Mouse (Mus musculus) limb, embryonic 13.5 days (tissue): ENCODE results near the gene Eef1e1. TPM values are rescaled to one million over a fixed set of nuclear protein-coding genes. Genes with fewer than 3 reads are reported as not detected.
A peak's percentile ranks its signal among the peaks of the same experiment; 100 is the strongest.

ENCODE experiments used
- ATAC-seq: fragments of 200-750 bp; cut with Nextera tagmentation; 2 replicates; pipeline ENCODE4 v1.8.0; 2017; ENCODE audit warnings: low read depth, moderate number of reproducible peaks, moderate TSS enrichment; ENCODE audit not compliant: low FRiP score
- H3K27ac ChIP-seq: fragments of 300-500 bp; sonication (generic); 2 replicates; pipeline ENCODE4 v1.5.1; 2015; ENCODE audit warnings: inconsistent platforms, mild to moderate bottlenecking, moderate library complexity
- H3K27me3 ChIP-seq: fragments of 300-500 bp; sonication (generic); 2 replicates; pipeline ENCODE4 v1.6.1; 2015; ENCODE audit warnings: mild to moderate bottlenecking, inconsistent platforms
- H3K36me3 ChIP-seq: fragments of 300-500 bp; sonication (generic); 2 replicates; pipeline ENCODE4 v1.6.1; 2015; ENCODE audit warnings: inconsistent platforms, mild to moderate bottlenecking, moderate library complexity
- H3K4me1 ChIP-seq: fragments of 300-500 bp; sonication (generic); 2 replicates; pipeline ENCODE4 v1.6.1; 2015; ENCODE audit warnings: inconsistent platforms
- H3K4me2 ChIP-seq: fragments of 300-500 bp; sonication (generic); replicated peaks from 2 replicates; pipeline ENCODE4 v1.6.1; 2015; ENCODE audit warnings: inconsistent platforms, mild to moderate bottlenecking, moderate library complexity
- H3K4me3 ChIP-seq: fragments of 300-500 bp; sonication (generic); 2 replicates; pipeline ENCODE4 v1.5.1; 2015; ENCODE audit warnings: moderate library complexity, mild to moderate bottlenecking, inconsistent platforms
- H3K9ac ChIP-seq: fragments of 300-500 bp; sonication (generic); 2 replicates; pipeline ENCODE4 v1.6.1; 2015; ENCODE audit warnings: mild to moderate bottlenecking, inconsistent platforms
- H3K9me3 ChIP-seq: fragments of 300-500 bp; sonication (generic); 2 replicates; pipeline ENCODE4 v1.6.1; 2016; ENCODE audit warnings: inconsistent platforms
- WGBS: fragments of 180-500 bp; shearing (Covaris S2); methylation state at CpG from one replicate; pipeline ENCODE4 v1.1.7; 2015; 5-methylcytosine and 5-hydroxymethylcytosine counted together
- polyA plus RNA-seq: library from polyadenylated mRNA; unstranded; fragments of >200 nt; fragmentation: Nextera tagmentation; extraction: Ambion mirVana; gene quantifications from 2 replicates; pipeline ENCODE4 v1.2.1, GENCODE M21; 2015

The Eef1e1 gene
- polyA plus RNA-seq, 1 experiment from 2014 or later, result 42.4 TPM

DNA sequence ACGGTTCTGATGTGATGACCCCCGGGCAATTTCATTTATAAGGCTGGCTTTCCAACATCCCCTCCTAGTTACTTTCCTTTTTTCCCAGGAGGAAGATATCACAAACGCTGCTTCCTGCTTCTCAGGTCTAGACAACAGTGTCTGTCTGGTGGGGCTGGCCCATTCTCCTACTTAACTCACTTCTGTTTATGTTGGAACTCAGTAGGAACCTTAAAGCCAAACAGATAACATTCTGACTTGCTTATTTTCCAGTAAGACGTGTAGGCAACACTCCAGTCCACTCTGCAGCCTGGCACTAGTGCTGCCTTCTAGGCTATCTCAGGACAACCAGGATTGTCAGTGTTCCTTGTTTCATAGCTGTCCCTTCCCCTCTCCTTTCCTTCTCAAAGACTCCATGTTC lies 9.8 kb downstream of the Eef1e1 start:
- ATAC-seq, result no peak
- 90% methylated on average over 4 of the region's 4 CpGs for WGBS
- H3K36me3 ChIP-seq, result peaks cover 90% of the 10 kb centered on the region
- H3K4me1 ChIP-seq, result no peaks in the 10 kb centered on the region
- H3K27me3 ChIP-seq, result no peaks in the 10 kb centered on the region
- no peak overlapping the region for H3K4me2 ChIP-seq
- H3K9me3 ChIP-seq, result no peaks in the 10 kb centered on the region
- H3K4me3 ChIP-seq, result no peak overlapping the region
- H3K9ac ChIP-seq, result no peak overlapping the region
- H3K27ac ChIP-seq, result no peak overlapping the region

DNA sequence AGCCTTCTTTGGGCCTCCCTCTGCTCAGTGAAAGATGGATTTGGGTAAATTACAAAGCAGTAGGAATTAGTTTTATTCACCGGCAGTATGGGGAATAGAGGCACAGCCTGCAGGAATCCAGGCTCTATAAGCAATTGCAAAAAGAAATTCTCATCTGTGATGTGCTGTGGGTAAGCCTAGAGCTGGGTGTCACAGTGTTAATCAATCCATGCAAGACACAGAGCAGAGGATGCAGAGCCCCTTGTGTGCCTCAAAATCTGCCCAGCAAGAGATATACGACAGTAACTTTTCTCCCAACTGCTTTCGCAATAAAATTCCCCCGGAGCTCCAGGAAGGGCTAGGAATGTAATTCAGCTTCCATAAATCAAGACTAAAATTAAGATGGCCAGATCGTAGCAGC lies 17.4 kb downstream of the Eef1e1 start:
- Histone ChIP-seq H3K4me1 (no peaks in the 10 kb centered on the region), H3K36me3 (peaks cover 27% of the 10 kb centered on the region), H3K9ac (no peak overlapping the region), H3K9me3 (peaks cover 4% of the 10 kb centered on the region; the same call in 1 of the 2 replicates), H3K4me2 (no peak overlapping the region), H3K27ac (no peak overlapping the region), H3K27me3 (no peaks in the 10 kb centered on the region), H3K4me3 (no peak overlapping the region)
- WGBS, result 64% methylated on average over 5 of the region's 5 CpGs
- ATAC-seq, result no peak

DNA sequence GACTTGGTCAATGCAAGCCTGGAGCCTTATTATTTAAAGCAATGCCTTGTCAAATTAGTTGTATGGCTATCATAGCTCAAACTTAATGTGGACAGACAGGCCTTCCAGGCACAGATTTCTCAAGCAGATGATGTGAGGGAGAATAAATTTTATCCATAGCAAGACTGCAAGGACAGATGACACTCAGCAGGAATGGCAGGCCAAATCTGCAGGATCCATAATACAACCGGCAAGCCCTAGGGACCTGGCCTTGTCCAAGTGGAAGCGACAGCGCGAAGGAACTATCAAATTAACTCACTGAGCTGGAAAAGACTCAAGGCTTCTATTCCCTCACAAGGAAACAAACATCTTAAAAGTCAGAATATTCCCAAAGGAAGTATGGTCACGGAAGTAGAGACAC lies 17.9 kb downstream of the Eef1e1 start:
- Histone ChIP-seq H3K36me3 (peaks cover 23% of the 10 kb centered on the region), H3K4me2 (no peak overlapping the region), H3K9ac (no peak overlapping the region), H3K27ac (no peak overlapping the region), H3K27me3 (no peaks in the 10 kb centered on the region), H3K4me1 (no peaks in the 10 kb centered on the region), H3K4me3 (no peak overlapping the region), H3K9me3 (peaks cover 4% of the 10 kb centered on the region; the same call in 1 of the 2 replicates)
- ATAC-seq, result no peak
- 91% methylated on average over 5 of the region's 5 CpGs for WGBS

DNA sequence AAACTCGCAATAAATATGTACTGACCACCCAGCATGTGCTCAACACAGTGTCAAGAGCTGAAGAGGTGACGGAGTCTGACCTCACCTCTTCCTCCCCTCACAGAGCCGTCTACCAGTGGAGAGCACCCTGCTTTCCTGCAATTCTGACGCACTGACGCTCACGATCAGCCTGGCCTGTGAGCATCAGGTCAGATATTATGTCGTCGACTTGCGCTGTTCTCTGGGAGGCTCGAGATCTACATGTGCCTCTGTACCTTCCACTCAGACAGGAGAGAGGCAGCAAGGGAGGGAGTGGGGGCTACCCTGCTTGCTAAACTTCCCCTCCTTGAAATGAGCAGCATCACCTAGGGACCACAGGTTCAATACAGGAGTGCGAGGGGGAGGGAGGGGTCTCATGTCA lies 20.2 kb downstream of the Eef1e1 start:
- no peak overlapping the region for H3K4me3 ChIP-seq
- WGBS, result 79% methylated on average over 11 of the region's 11 CpGs
- H3K4me2 ChIP-seq, result no peak overlapping the region
- H3K27me3 ChIP-seq, result no peaks in the 10 kb centered on the region
- peaks cover 4% of the 10 kb centered on the region for H3K36me3 ChIP-seq
- ATAC-seq, result no peak
- peaks cover 3% of the 10 kb centered on the region; the same call in 1 of the 2 replicates for H3K9me3 ChIP-seq
- no peak overlapping the region for H3K9ac ChIP-seq
- H3K4me1 ChIP-seq, result peaks cover 6% of the 10 kb centered on the region; the same call in 1 of the 2 replicates
- H3K27ac ChIP-seq, result no peak overlapping the region

DNA sequence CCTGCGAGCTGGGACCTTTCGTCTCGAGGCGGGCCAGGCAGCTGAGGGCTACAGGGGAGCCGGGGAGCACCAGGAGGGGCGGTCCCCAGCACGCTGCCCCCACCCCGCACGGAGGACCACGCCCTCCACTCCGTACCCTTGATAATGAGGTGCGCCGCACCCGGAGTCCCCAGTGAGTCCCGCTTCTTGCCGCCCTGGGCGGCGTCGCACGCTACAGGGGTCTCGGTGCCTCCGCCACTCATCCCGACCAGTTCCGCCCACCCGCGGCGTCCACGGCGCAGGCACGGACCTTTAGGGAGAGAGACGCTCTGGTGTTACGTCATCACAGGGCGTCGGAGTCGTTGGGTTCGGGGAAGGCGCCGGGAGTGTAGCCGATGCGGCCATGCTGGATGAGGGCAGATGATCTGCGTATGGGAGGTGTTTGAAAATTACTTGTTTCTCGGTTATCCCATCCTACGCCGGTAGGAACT lies 24.0 kb downstream of the Eef1e1 start, which contains the start of gene Bloc1s5:
Gene Bloc1s5, minus strand, starts transcription at position 310 of the 470 bp plus-strand sequence.
- peak; percentile 97 for ATAC-seq
- H3K4me3 ChIP-seq, result peak within 1 kb of the TSS; percentile 69
- no peaks in the 10 kb centered on the region for H3K9me3 ChIP-seq
- no peaks in the 10 kb centered on the region for H3K27me3 ChIP-seq
- H3K36me3 ChIP-seq, result peaks cover 6% of the 10 kb centered on the region
- WGBS, result 0% methylated on average over 44 of the region's 44 CpGs
- no peak within 1 kb of the TSS; the same call in 1 of the 2 replicates for H3K27ac ChIP-seq
- peak within 1 kb of the TSS; percentile 76 for H3K9ac ChIP-seq
- peaks cover 6% of the 10 kb centered on the region; the same call in 1 of the 2 replicates for H3K4me1 ChIP-seq
- H3K4me2 ChIP-seq, result peak within 1 kb of the TSS; percentile 71

DNA sequence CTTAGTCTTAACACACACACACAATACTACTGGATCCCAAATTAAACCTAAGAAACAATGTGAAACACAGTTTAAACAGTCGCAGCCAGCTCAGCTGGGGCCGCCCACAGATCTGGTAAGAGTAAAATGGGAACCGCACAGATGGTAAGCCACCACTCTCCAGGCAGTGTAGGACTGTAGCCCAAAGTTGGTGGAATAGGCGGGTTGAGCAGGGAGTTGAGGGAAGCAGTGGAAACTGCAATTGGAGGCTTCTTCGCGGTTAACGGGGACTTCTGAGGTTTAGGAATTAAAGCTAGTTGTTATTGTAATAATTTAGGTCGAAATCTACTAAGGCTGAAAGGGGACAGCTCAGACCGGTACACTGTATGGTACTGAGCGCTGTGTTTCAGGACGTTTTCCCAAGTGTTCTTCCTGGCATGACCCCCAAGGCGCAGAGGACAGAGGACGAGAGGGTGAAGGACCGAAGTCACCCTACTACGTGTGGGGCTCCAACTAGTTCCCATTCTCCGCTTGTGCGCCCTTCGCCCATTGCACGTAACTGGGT lies 24.5 kb downstream of the Eef1e1 start:
- ATAC-seq, result peak; percentile 75
- H3K9ac ChIP-seq, result peak overlapping the region; percentile 76
- no peak overlapping the region; the same call in 1 of the 2 replicates for H3K27ac ChIP-seq

DNA sequence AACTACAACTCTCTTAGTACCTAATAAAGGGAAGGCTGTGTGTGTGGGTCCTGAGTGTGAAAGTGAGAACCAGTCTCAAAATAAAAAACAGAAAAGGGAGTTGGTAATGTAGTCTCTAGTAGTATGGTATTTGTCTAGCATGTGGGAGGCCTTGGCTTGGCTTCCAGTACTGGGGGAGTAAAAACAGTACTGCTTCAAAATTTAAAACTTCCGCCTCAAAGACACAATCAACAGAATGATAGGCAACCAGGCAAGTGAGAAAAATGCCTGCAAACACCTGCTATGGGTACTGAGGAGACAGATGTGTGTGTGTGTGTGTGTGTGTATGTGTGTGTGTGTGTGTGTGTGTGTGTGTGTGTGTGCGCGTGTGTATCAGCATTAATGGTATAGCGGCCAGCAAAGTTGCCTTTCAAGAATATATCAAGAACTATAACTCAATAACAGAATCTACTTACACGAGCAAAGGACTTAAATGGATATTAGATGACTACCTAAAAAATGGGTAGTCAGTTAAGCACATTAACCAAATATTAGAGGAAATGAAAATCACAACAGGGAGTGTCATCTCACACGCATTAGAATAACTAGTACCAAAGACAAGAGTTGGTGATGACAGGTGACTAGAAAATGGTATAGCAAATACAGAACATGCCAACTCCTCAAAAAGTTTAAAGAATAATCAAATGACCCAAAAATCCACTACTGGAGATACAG lies 25.4 kb downstream of the Eef1e1 start:
- Histone ChIP-seq H3K4me3 (peak overlapping the region; percentile 69), H3K9me3 (no peaks in the 10 kb centered on the region), H3K27me3 (no peaks in the 10 kb centered on the region), H3K27ac (no peak overlapping the region), H3K9ac (peak overlapping the region; percentile 76; the same call in 1 of the 2 replicates), H3K4me2 (peak overlapping the region; percentile 71), H3K4me1 (peaks cover 6% of the 10 kb centered on the region; the same call in 1 of the 2 replicates), H3K36me3 (peaks cover 9% of the 10 kb centered on the region)
- 93% methylated on average over 6 of the region's 6 CpGs for WGBS
- ATAC-seq, result no peak

More for the DNA sequence above, 24.5 kb downstream of the Eef1e1 start:
- WGBS, result 1% methylated on average over 19 of the region's 19 CpGs
- Histone ChIP-seq H3K4me1 (peaks cover 6% of the 10 kb centered on the region; the same call in 1 of the 2 replicates), H3K36me3 (peaks cover 6% of the 10 kb centered on the region), H3K4me2 (peak overlapping the region; percentile 71), H3K9me3 (no peaks in the 10 kb centered on the region), H3K4me3 (peak overlapping the region; percentile 69), H3K27me3 (no peaks in the 10 kb centered on the region)

DNA sequence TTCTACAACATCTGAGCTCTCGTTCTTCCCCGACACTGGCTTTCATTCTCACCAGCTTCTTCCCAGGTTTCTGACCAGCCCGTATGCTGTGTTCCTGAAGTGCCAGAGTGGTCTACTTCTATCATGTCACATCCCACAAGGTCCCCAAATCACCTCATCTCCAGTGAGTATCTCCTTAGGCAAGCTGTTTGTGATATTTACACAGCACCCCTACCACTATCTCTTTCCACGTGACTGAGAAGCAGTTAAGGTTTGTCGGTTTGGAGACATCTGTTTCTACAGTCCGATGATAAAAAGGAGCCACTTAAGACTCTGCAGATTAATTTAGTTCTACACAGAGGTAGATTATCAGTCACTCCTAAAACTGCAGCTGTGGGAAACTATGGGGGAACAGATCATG lies 26.3 kb downstream of the Eef1e1 start:
- Histone ChIP-seq H3K9me3 (no peaks in the 10 kb centered on the region), H3K36me3 (peaks cover 9% of the 10 kb centered on the region), H3K4me3 (no peak overlapping the region), H3K27me3 (no peaks in the 10 kb centered on the region), H3K4me1 (peaks cover 6% of the 10 kb centered on the region; the same call in 1 of the 2 replicates), H3K4me2 (no peak overlapping the region), H3K9ac (no peak overlapping the region), H3K27ac (no peak overlapping the region)
- no peak for ATAC-seq
- WGBS, result 91% methylated on average over 6 of the region's 6 CpGs

DNA sequence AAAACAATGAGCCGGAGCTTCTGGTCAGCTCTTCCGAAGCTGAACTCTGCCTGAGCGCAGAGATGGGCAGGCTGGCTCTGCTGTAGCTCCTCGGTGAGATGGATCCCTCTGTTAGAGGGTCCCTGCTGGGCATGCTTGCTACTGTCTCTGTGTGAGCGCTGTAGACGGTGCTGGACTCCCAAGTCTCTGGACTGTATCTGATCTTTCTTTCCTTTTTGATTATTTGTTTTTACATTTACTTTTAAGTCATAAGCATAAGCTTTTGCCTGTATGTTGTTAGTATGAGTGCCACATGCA lies 32.7 kb downstream of the Eef1e1 start:
- Histone ChIP-seq H3K9ac (no peak overlapping the region), H3K4me3 (no peak overlapping the region), H3K27me3 (no peaks in the 10 kb centered on the region), H3K4me1 (no peaks in the 10 kb centered on the region), H3K4me2 (no peak overlapping the region), H3K36me3 (peaks cover 20% of the 10 kb centered on the region), H3K9me3 (no peaks in the 10 kb centered on the region), H3K27ac (no peak overlapping the region)
- WGBS, result 46% methylated on average over 6 of the region's 6 CpGs
- ATAC-seq, result no peak

DNA sequence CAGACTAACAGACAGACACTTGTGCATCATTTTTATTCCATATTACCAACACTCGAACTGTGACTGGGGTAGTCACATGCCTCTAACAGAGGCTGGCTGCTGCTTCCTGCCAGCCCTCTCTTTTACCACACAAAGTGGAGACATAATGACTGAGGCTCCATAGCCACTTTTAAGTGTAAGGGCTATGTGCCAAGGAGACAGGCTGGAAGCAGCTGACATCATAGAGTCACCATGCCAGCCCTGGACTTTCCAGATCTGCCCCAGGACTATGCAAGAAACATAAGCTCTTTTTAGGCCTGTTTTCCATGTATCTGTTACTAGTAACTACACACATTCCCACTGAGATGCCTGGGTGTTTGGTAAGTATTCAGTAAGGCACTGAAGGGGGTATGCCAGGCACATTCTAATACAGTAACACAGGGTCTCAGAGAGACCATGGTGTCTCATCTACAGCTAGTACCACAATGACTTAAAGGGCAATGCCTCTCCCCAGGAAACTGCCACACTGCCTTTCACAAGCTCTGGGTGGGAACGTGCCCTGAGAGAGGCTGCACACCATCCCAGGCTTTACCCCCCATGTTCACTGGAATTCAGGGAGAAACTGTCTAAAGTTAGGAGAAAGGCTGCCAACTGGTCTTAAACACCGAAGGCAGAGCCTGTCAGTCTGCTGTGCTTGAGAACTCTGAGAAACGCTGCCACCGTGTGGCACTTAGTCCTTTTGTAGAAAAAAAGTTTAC lies 33.2 kb downstream of the Eef1e1 start:
- Histone ChIP-seq H3K36me3 (peaks cover 20% of the 10 kb centered on the region), H3K27ac (no peak overlapping the region), H3K4me2 (no peak overlapping the region), H3K4me1 (no peaks in the 10 kb centered on the region), H3K27me3 (no peaks in the 10 kb centered on the region), H3K4me3 (no peak overlapping the region), H3K9ac (no peak overlapping the region), H3K9me3 (no peaks in the 10 kb centered on the region)
- WGBS, result 22% methylated on average over 5 of the region's 5 CpGs
- ATAC-seq, result no peak

DNA sequence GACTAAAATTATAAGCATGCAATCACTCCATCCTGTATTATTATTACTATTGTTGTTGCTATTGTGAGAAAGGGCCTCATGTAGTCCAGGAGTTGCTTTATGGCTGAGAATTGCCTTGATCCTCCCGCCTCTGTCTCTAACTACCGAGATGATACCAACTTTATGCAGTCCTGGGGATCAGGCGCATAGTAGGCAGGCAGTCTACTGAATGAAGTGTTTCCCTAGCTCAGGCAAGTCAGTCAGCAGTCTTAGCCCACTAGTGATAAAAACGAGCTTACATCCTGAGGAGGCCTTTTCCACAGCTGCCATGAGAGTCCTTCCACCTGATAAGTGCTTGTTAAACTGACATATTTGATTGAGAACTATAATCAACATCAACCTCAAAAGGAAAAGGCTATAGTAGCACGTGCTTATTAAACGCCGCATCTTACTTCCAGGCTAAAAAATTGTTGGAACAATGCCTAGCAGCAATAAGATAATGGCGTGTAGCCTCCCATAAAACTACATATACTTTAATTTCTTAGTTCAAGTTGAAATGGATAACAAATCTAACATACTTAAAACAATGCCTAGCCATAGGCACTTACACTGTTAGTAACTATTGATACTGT lies 34.5 kb downstream of the Eef1e1 start:
- no peak overlapping the region for H3K4me3 ChIP-seq
- WGBS, result 81% methylated on average over 8 of the region's 8 CpGs
- ATAC-seq, result no peak
- no peak overlapping the region for H3K27ac ChIP-seq
- H3K9ac ChIP-seq, result no peak overlapping the region
- peaks cover 14% of the 10 kb centered on the region for H3K36me3 ChIP-seq
- no peaks in the 10 kb centered on the region for H3K27me3 ChIP-seq
- H3K9me3 ChIP-seq, result no peaks in the 10 kb centered on the region
- H3K4me1 ChIP-seq, result no peaks in the 10 kb centered on the region
- H3K4me2 ChIP-seq, result no peak overlapping the region

DNA sequence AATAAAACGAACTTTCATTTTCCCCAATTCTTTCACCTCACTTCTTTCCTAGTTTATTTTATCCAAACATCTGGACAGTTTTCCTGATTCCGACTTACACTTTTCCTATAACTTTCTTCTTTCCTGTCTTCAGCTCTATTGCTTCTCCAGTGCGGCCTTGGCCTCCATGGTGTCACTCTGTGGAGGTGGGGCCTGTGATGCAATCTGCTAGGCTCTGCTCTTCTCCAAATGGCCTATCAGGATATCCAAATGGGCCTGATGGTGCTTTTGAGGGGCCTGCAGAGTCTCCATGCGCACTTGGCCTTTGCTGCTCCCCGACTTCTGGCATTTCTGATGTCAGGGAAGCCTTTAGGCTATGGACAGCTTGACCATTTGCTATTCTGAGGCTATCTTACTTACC lies 35.6 kb downstream of the Eef1e1 start:
- Histone ChIP-seq H3K9ac (no peak overlapping the region), H3K36me3 (peaks cover 11% of the 10 kb centered on the region), H3K4me1 (no peaks in the 10 kb centered on the region), H3K9me3 (no peaks in the 10 kb centered on the region), H3K4me2 (no peak overlapping the region), H3K4me3 (no peak overlapping the region), H3K27ac (no peak overlapping the region), H3K27me3 (no peaks in the 10 kb centered on the region)
- WGBS, result 80% methylated on average over 5 of the region's 5 CpGs
- no peak for ATAC-seq
